Mouse (Mus musculus) liver, postnatal 0 days (tissue): ENCODE data around the gene Lin37. TPM values are rescaled to one million over a fixed set of nuclear protein-coding genes. Genes with fewer than 3 reads are reported as not detected.

Source experiments
- ATAC-seq: fragments of 200-750 bp; cut with Nextera tagmentation; 2 replicates; pipeline ENCODE4 v1.8.0; 2017; ENCODE audit warnings: mild to moderate bottlenecking, moderate library complexity
- DNase-seq: peaks from one replicate; pipeline ENCODE4 v3.0.0-alpha.2; 2016
- H3K27ac ChIP-seq: fragments of 300-500 bp; sonication (generic); 2 replicates; pipeline ENCODE4 v1.5.1; 2014; ENCODE audit warnings: antibody characterized with exemption, moderate library complexity, mild to moderate bottlenecking, low read depth
- H3K27me3 ChIP-seq: fragments of 300-500 bp; sonication (generic); 2 replicates; pipeline ENCODE4 v1.6.1; 2014; ENCODE audit warnings: low read length, control low read depth, mixed read lengths; ENCODE audit not compliant: insufficient read depth
- H3K36me3 ChIP-seq: fragments of 300-500 bp; sonication (generic); replicated peaks from 2 replicates; pipeline ENCODE4 v1.6.1; 2014; ENCODE audit warnings: mild to moderate bottlenecking, control low read depth, low read length, moderate library complexity, mixed read lengths; ENCODE audit not compliant: insufficient read depth
- H3K4me1 ChIP-seq: fragments of 300-500 bp; sonication (generic); 2 replicates; pipeline ENCODE4 v1.6.1; 2014; ENCODE audit warnings: antibody characterized with exemption, mild to moderate bottlenecking, control low read depth; ENCODE audit not compliant: insufficient read depth
- H3K4me2 ChIP-seq: fragments of 300-500 bp; sonication (generic); 2 replicates; pipeline ENCODE4 v1.6.1; 2014; ENCODE audit warnings: low read depth, mild to moderate bottlenecking, low read length, moderate library complexity, mixed read lengths
- H3K4me3 ChIP-seq: fragments of 300-500 bp; sonication (generic); 2 replicates; pipeline ENCODE4 v1.5.1; 2014; ENCODE audit warnings: low read depth, low read length
- H3K9ac ChIP-seq: fragments of 300-500 bp; sonication (generic); replicated peaks from 2 replicates; pipeline ENCODE4 v1.6.1; 2014; ENCODE audit warnings: mild to moderate bottlenecking, moderate library complexity
- H3K9me3 ChIP-seq: fragments of 300-500 bp; sonication (generic); 2 replicates; pipeline ENCODE4 v1.6.1; 2016; ENCODE audit warnings: mild to moderate bottlenecking, control low read depth, low read length, mixed read lengths
- CTCF ChIP-seq: sonication (generic); IDR thresholded peaks from 2 replicates; pipeline ENCODE4 v1.5.1; 2016; ENCODE audit warnings: antibody characterized with exemption, low read depth
- EP300 ChIP-seq: IDR thresholded peaks from 2 replicates; pipeline ENCODE4 v1.6.1; 2016; ENCODE audit warnings: antibody characterized with exemption, low read depth, mild to moderate bottlenecking
- WGBS: fragments of 180-500 bp; shearing (Covaris S2); extraction: QIAGEN DNeasy Blood & Tissue Kit; methylation state at CpG from one replicate; pipeline ENCODE4 v1.1.7; 2014; ENCODE audit not compliant: insufficient replicate concordance; 5-methylcytosine and 5-hydroxymethylcytosine counted together
- microRNA-seq: library from miRNA; unstranded; fragments of <30 nt; microRNA quantifications from one replicate; pipeline ENCODE4, GENCODE M21; 2016
- polyA plus RNA-seq: library from polyadenylated mRNA; unstranded; fragments of >200 nt; fragmentation: Nextera tagmentation; extraction: Ambion mirVana; gene quantifications from 2 replicates; pipeline ENCODE4 v1.2.1, GENCODE M21; 2015

Gene Lin37
- polyA plus RNA-seq, 1 experiment from 2014 or later: 16.0 TPM

DNA sequence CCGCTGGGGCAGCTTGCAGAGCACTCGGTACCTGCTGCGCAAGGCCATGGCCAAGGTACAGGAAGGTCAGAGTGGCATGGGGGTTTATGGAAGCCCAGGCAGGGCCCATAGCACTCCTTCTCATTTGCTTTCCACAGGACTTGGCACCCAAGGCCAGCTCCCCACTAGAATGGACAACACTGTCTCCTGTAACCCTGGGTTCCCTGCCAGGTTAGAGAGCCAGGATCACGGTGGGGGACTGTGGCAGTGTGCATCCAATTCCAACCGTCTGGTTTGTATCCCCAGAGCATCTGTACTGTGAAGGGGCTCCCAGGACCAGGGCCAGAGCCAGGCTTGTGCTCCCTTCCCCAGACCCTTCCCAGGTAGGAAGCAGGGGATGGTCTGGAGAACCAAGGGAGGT, 38.8 kb downstream of the Lin37 start:
- Histone ChIP-seq H3K4me1 (no peaks in the 10 kb centered on the region), H3K27ac (no peak overlapping the region), H3K9me3 (no peaks in the 10 kb centered on the region), H3K4me3 (no peak overlapping the region), H3K4me2 (no peak overlapping the region), H3K9ac (no peak overlapping the region), H3K27me3 (no peaks in the 10 kb centered on the region), H3K36me3 (no peaks in the 10 kb centered on the region; the same call in 1 of the 2 replicates)
- WGBS: 84% methylated on average over 5 of the region's 5 CpGs
- DNase-seq: peak; percentile 12
- no peak for ATAC-seq
- TF ChIP-seq CTCF (no peak), EP300 (no peak)

- no peak for ATAC-seq
- Histone ChIP-seq H3K4me2 (no peak overlapping the region), H3K27me3 (no peaks in the 10 kb centered on the region), H3K4me1 (no peaks in the 10 kb centered on the region), H3K9me3 (no peaks in the 10 kb centered on the region), H3K9ac (no peak overlapping the region), H3K4me3 (no peak overlapping the region), H3K36me3 (no peaks in the 10 kb centered on the region), H3K27ac (no peak overlapping the region)
- no peak for TF ChIP-seq CTCF
- TF ChIP-seq EP300: no peak
- DNase-seq: no peak
- WGBS: 77% methylated on average over 4 of the region's 4 CpGs
Measured at GRCm38 (mm10) chr7:30520396-30520795, 39.2 kb downstream of the Lin37 start.

GRCm38 (mm10) chr7:30518325-30518724, 41.3 kb downstream of the Lin37 start:
- no peak overlapping the region for H3K27ac ChIP-seq
- H3K9me3 ChIP-seq: no peaks in the 10 kb centered on the region
- no peak overlapping the region for H3K4me3 ChIP-seq
- DNase-seq (no peak), ATAC-seq (no peak)
- 36% methylated on average over 8 of the region's 8 CpGs for WGBS
- no peaks in the 10 kb centered on the region for H3K27me3 ChIP-seq
- no peaks in the 10 kb centered on the region for H3K36me3 ChIP-seq
- peak; percentile 34 for TF ChIP-seq CTCF
- TF ChIP-seq EP300: no peak
- H3K4me2 ChIP-seq: no peak overlapping the region
- no peaks in the 10 kb centered on the region for H3K4me1 ChIP-seq
- H3K9ac ChIP-seq: no peak overlapping the region

DNA sequence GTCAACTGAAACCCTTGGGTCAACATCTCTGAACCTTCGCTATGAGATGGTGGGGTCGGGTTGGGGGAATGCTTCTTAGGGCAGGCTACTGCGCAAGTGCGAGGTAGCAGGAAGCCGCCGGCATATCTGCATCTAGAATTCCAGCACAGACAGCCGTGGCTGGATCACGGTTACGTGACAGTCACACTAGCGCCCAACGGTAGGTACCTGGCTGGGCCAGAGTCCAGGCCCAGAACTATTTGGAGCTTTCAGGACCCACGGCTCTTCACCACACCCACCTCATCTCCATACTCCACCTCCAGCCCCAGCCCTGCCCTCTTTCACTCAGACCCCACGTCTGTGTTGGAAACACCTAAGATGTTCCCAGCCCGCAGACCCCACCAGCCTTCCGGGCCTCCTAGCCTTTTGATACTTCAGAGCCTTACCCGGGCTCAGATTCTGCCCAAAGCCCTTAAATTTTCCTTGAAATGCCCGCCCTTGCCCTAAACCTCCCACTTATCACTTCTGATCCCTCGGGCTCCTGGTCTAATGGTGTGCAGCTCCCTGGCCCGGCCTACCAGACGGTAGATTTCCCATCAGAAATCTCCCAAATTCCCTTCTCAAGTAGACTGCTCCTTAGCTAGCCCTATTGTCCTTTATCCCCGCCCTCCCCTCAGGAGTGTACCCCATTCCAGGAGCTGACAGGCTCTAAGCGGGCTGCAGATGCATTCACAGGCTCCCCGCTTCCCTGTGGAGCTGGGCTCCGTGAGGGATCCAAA, 44.5 kb downstream of the Lin37 start:
- no peaks in the 10 kb centered on the region for H3K9me3 ChIP-seq
- H3K4me3 ChIP-seq: no peak overlapping the region
- WGBS: 57% methylated on average over 24 of the region's 24 CpGs
- H3K27ac ChIP-seq: no peak overlapping the region
- no peaks in the 10 kb centered on the region for H3K36me3 ChIP-seq
- H3K4me2 ChIP-seq: no peak overlapping the region
- TF ChIP-seq EP300: no peak
- TF ChIP-seq CTCF: no peak
- no peak for DNase-seq
- no peaks in the 10 kb centered on the region for H3K27me3 ChIP-seq
- peak; percentile 30; the same call in 1 of the 2 replicates for ATAC-seq
- no peaks in the 10 kb centered on the region for H3K4me1 ChIP-seq
- H3K9ac ChIP-seq: no peak overlapping the region

- Histone ChIP-seq H3K4me2 (no peak overlapping the region), H3K27me3 (no peaks in the 10 kb centered on the region), H3K27ac (no peak overlapping the region), H3K4me1 (no peaks in the 10 kb centered on the region), H3K4me3 (no peak overlapping the region), H3K9ac (no peak overlapping the region), H3K9me3 (no peaks in the 10 kb centered on the region), H3K36me3 (peaks cover 4% of the 10 kb centered on the region; the same call in 1 of the 2 replicates)
- TF ChIP-seq EP300 (no peak), CTCF (no peak)
- 28% methylated on average over 4 of the region's 4 CpGs for WGBS
- ATAC-seq (peak; percentile 36), DNase-seq (peak; percentile 13)
Measured at GRCm38 (mm10) chr7:30508061-30508460, 51.6 kb downstream of the Lin37 start.

Small RNA genes lying within 50 kb of the gene (microRNA-seq; reads per million reads assigned to microRNA genes)
- 2.0 reads per million for gene Gm38670
- gene Mir3569: not detected

Other genes with a start within 250 kb of the Lin37 start
- gene Syne4, start 245.0 kb downstream of the Lin37 start, polyA plus RNA-seq: 11.4 and 12.8 TPM in 2 replicates
- gene E130208F15Rik, start 238.1 kb downstream of the Lin37 start, polyA plus RNA-seq: not detected in 2 replicates
- 14.0 TPM in 2 replicates for gene Sdhaf1, start 235.9 kb downstream of the Lin37 start, polyA plus RNA-seq
- gene Lrfn3, start 197.1 kb downstream of the Lin37 start, polyA plus RNA-seq: 7.4 and 8.3 TPM in 2 replicates
- 221 and 231 TPM in 2 replicates for gene Tyrobp, start 146.1 kb downstream of the Lin37 start, polyA plus RNA-seq
- 17.4 and 17.6 TPM in 2 replicates for gene Hcst, start 140.0 kb downstream of the Lin37 start, polyA plus RNA-seq
- gene Nfkbid, start 138.1 kb downstream of the Lin37 start, polyA plus RNA-seq: 1.7 and 2.3 TPM in 2 replicates
- 1.2 and 1.6 TPM in 2 replicates for gene Aplp1, start 114.3 kb downstream of the Lin37 start, polyA plus RNA-seq
- gene Kirrel2, start 102.1 kb downstream of the Lin37 start, polyA plus RNA-seq: 0.05 TPM in 1 of 2 replicates, not detected in the other
- gene Nphs1, start 101.5 kb downstream of the Lin37 start, polyA plus RNA-seq: 0.06 and 0.07 TPM in 2 replicates
- gene Prodh2, start 66.2 kb downstream of the Lin37 start, polyA plus RNA-seq: 203 and 205 TPM in 2 replicates
- gene Arhgap33, start 24.8 kb downstream of the Lin37 start, polyA plus RNA-seq: 1.0 and 1.1 TPM in 2 replicates
- gene Hspb6, start 7.7 kb downstream of the Lin37 start, polyA plus RNA-seq: 4.9 and 6.6 TPM in 2 replicates
- 0.53 and 1.1 TPM in 2 replicates for gene Proser3, start 7.5 kb downstream of the Lin37 start, polyA plus RNA-seq
- 34.4 and 34.8 TPM in 2 replicates for gene U2af1l4, start 3.5 kb upstream of the Lin37 start, polyA plus RNA-seq
- 1.5 and 1.8 TPM in 2 replicates for gene Gm49396, start 3.5 kb upstream of the Lin37 start, polyA plus RNA-seq
- gene Psenen, start 3.8 kb upstream of the Lin37 start, polyA plus RNA-seq: 85.3 and 94.5 TPM in 2 replicates
- gene Igflr1, start 5.6 kb upstream of the Lin37 start, polyA plus RNA-seq: 0.52 and 1.2 TPM in 2 replicates
- 1.9 and 3.1 TPM in 2 replicates for gene Kmt2b, start 28.9 kb upstream of the Lin37 start, polyA plus RNA-seq
- gene Zbtb32, start 39.1 kb upstream of the Lin37 start, polyA plus RNA-seq: 0.53 and 1.2 TPM in 2 replicates
- gene Upk1a, start 53.0 kb upstream of the Lin37 start, polyA plus RNA-seq: 0.07 and 0.14 TPM in 2 replicates
- 995 and 998 TPM in 2 replicates for gene Cox6b1, start 66.3 kb upstream of the Lin37 start, polyA plus RNA-seq
- gene Etv2, start 76.0 kb upstream of the Lin37 start, polyA plus RNA-seq: not detected in 2 replicates
- gene Rbm42, start 90.5 kb upstream of the Lin37 start, polyA plus RNA-seq: 41.8 and 43.3 TPM in 2 replicates
- 11.4 and 13.0 TPM in 2 replicates for gene Haus5, start 105.2 kb upstream of the Lin37 start, polyA plus RNA-seq
- not detected in 2 replicates for gene Pmis2, start 111.8 kb upstream of the Lin37 start, polyA plus RNA-seq
- gene 2200002J24Rik, start 139.1 kb upstream of the Lin37 start, polyA plus RNA-seq: 0.53 and 1.4 TPM in 2 replicates
- gene Atp4a, start 152.4 kb upstream of the Lin37 start, polyA plus RNA-seq: 1.1 and 1.6 TPM in 2 replicates
- gene Tmem147, start 169.7 kb upstream of the Lin37 start, polyA plus RNA-seq: 153 and 158 TPM in 2 replicates
- 0.12 TPM in 1 of 2 replicates, not detected in the other for gene Gapdhs, start 183.8 kb upstream of the Lin37 start, polyA plus RNA-seq
- gene Sbsn, start 191.6 kb upstream of the Lin37 start, polyA plus RNA-seq: 0.69 and 0.77 TPM in 2 replicates
- gene Dmkn, start 203.9 kb upstream of the Lin37 start, polyA plus RNA-seq: 1.5 and 1.8 TPM in 2 replicates
- gene Krtdap, start 228.1 kb upstream of the Lin37 start, polyA plus RNA-seq: not detected in 2 replicates